Mouse (Mus musculus): ENCODE measurements at regions not wholly inside any gene's neighbourhood (a gene's known extent, or its start where the extent isn't known, plus 50 kb on each side); places are given as distances from the start of the nearest gene placed in this dataset.

- H3K4me3 ChIP-seq (ENCODE audit: low read depth, low read length), result no peak overlapping the region
- no peaks in the 10 kb centered on the region for H3K9me3 ChIP-seq (ENCODE audit: control insufficient read depth, low read length)
- H3K4me1 ChIP-seq (ENCODE audit: control insufficient read depth, insufficient read depth, low read length), result peaks cover 19% of the 10 kb centered on the region; the same call in 1 of the 2 replicates
- WGBS, result 89% methylated on average over 6 of the region's 6 CpGs
- no peaks in the 10 kb centered on the region for H3K36me3 ChIP-seq (ENCODE audit: control insufficient read depth, insufficient read depth, low read length)
- H3K27ac ChIP-seq (ENCODE audit: low read depth, low read length), result no peak overlapping the region
- no peak overlapping the region for H3K4me2 ChIP-seq (ENCODE audit: low read depth, low read length)
- H3K9ac ChIP-seq (replicated peaks; ENCODE audit: low read depth, low read length), result no peak overlapping the region
- H3K27me3 ChIP-seq (ENCODE audit: control insufficient read depth, insufficient read depth, low read length), result no peaks in the 10 kb centered on the region
- no peak for ATAC-seq (ENCODE audit: low read depth)
Observed at GRCm38 (mm10) chr4:142470784-142471183, 231.6 kb upstream of the Kazn start.

GRCm38 (mm10) chr4:142467920-142468319 is 228.7 kb upstream of the Kazn start:
- Histone ChIP-seq H3K36me3 (ENCODE audit: control insufficient read depth, insufficient read depth, low read length) (no peaks in the 10 kb centered on the region), H3K9ac (replicated peaks; ENCODE audit: low read depth, low read length) (no peak overlapping the region), H3K27ac (ENCODE audit: low read depth, low read length) (no peak overlapping the region), H3K9me3 (ENCODE audit: control insufficient read depth, low read length) (no peaks in the 10 kb centered on the region), H3K4me1 (ENCODE audit: control insufficient read depth, insufficient read depth, low read length) (no peaks in the 10 kb centered on the region), H3K4me3 (ENCODE audit: low read depth, low read length) (no peak overlapping the region), H3K27me3 (ENCODE audit: control insufficient read depth, insufficient read depth, low read length) (no peaks in the 10 kb centered on the region), H3K4me2 (ENCODE audit: low read depth, low read length) (no peak overlapping the region)
- no peak for ATAC-seq (ENCODE audit: low read depth)
- WGBS, result 36% methylated on average over 6 of the region's 6 CpGs

- 89% methylated on average over 4 of the region's 4 CpGs for WGBS
- Histone ChIP-seq H3K4me2 (ENCODE audit: low read depth, low read length) (no peak overlapping the region), H3K9me3 (ENCODE audit: control insufficient read depth, low read length) (no peaks in the 10 kb centered on the region), H3K27ac (ENCODE audit: low read depth, low read length) (no peak overlapping the region), H3K4me1 (ENCODE audit: control insufficient read depth, insufficient read depth, low read length) (peaks cover 6% of the 10 kb centered on the region), H3K9ac (replicated peaks; ENCODE audit: low read depth, low read length) (no peak overlapping the region), H3K27me3 (ENCODE audit: control insufficient read depth, insufficient read depth, low read length) (no peaks in the 10 kb centered on the region), H3K4me3 (ENCODE audit: low read depth, low read length) (no peak overlapping the region), H3K36me3 (ENCODE audit: control insufficient read depth, insufficient read depth, low read length) (no peaks in the 10 kb centered on the region)
- ATAC-seq (ENCODE audit: low read depth), result no peak
Observed at GRCm38 (mm10) chr4:142465226-142465625, 226.0 kb upstream of the Kazn start.

GRCm38 (mm10) chr4:142464066-142464465 is 224.9 kb upstream of the Kazn start:
- no peak overlapping the region for H3K27ac ChIP-seq (ENCODE audit: low read depth, low read length)
- H3K4me2 ChIP-seq (ENCODE audit: low read depth, low read length), result no peak overlapping the region
- ATAC-seq (ENCODE audit: low read depth), result no peak
- no peak overlapping the region for H3K9ac ChIP-seq (replicated peaks; ENCODE audit: low read depth, low read length)
- H3K36me3 ChIP-seq (ENCODE audit: control insufficient read depth, insufficient read depth, low read length), result no peaks in the 10 kb centered on the region
- no peaks in the 10 kb centered on the region for H3K9me3 ChIP-seq (ENCODE audit: control insufficient read depth, low read length)
- 59% methylated on average over 6 of the region's 6 CpGs for WGBS
- H3K4me3 ChIP-seq (ENCODE audit: low read depth, low read length), result no peak overlapping the region
- peaks cover 6% of the 10 kb centered on the region for H3K4me1 ChIP-seq (ENCODE audit: control insufficient read depth, insufficient read depth, low read length)
- H3K27me3 ChIP-seq (ENCODE audit: control insufficient read depth, insufficient read depth, low read length), result no peaks in the 10 kb centered on the region

GRCm38 (mm10) chr4:142460468-142461086 is 221.4 kb upstream of the Kazn start:
- H3K27me3 ChIP-seq (ENCODE audit: control insufficient read depth, insufficient read depth, low read length), result no peaks in the 10 kb centered on the region
- no peak overlapping the region for H3K4me2 ChIP-seq (ENCODE audit: low read depth, low read length)

GRCm38 (mm10) chr4:142452614-142453013 is 213.4 kb upstream of the Kazn start:
- 43% methylated on average over 11 of the region's 11 CpGs for WGBS
- H3K36me3 ChIP-seq (ENCODE audit: control insufficient read depth, insufficient read depth, low read length), result no peaks in the 10 kb centered on the region
- ATAC-seq (ENCODE audit: low read depth), result no peak

More at GRCm38 (mm10) chr4:142460468-142461086, 221.4 kb upstream of the Kazn start:
- peaks cover 6% of the 10 kb centered on the region for H3K4me1 ChIP-seq (ENCODE audit: control insufficient read depth, insufficient read depth, low read length)
- H3K9ac ChIP-seq (replicated peaks; ENCODE audit: low read depth, low read length), result no peak overlapping the region
- H3K36me3 ChIP-seq (ENCODE audit: control insufficient read depth, insufficient read depth, low read length), result no peaks in the 10 kb centered on the region
- no peak overlapping the region for H3K27ac ChIP-seq (ENCODE audit: low read depth, low read length)
- 0 out of 2 replicates have a peak, but pooled peaks have one; percentile 35 for ATAC-seq (ENCODE audit: low read depth)
- WGBS, result 52% methylated on average over 13 of the region's 13 CpGs
- no peaks in the 10 kb centered on the region for H3K9me3 ChIP-seq (ENCODE audit: control insufficient read depth, low read length)
- no peak overlapping the region for H3K4me3 ChIP-seq (ENCODE audit: low read depth, low read length)

GRCm38 (mm10) chr4:142450884-142451283 is 211.7 kb upstream of the Kazn start:
- Histone ChIP-seq H3K4me3 (ENCODE audit: low read depth, low read length) (no peak overlapping the region), H3K27me3 (ENCODE audit: control insufficient read depth, insufficient read depth, low read length) (no peaks in the 10 kb centered on the region), H3K9ac (replicated peaks; ENCODE audit: low read depth, low read length) (no peak overlapping the region), H3K4me2 (ENCODE audit: low read depth, low read length) (no peak overlapping the region), H3K4me1 (ENCODE audit: control insufficient read depth, insufficient read depth, low read length) (no peaks in the 10 kb centered on the region), H3K27ac (ENCODE audit: low read depth, low read length) (no peak overlapping the region), H3K36me3 (ENCODE audit: control insufficient read depth, insufficient read depth, low read length) (no peaks in the 10 kb centered on the region), H3K9me3 (ENCODE audit: control insufficient read depth, low read length) (no peaks in the 10 kb centered on the region)
- 83% methylated on average over 3 of the region's 3 CpGs for WGBS
- no peak for ATAC-seq (ENCODE audit: low read depth)

More at GRCm38 (mm10) chr4:142452614-142453013, 213.4 kb upstream of the Kazn start:
- no peak overlapping the region; the same call in 1 of the 2 replicates for H3K9ac ChIP-seq (replicated peaks; ENCODE audit: low read depth, low read length)
- H3K9me3 ChIP-seq (ENCODE audit: control insufficient read depth, low read length), result no peaks in the 10 kb centered on the region
- no peaks in the 10 kb centered on the region for H3K4me1 ChIP-seq (ENCODE audit: control insufficient read depth, insufficient read depth, low read length)
- H3K4me3 ChIP-seq (ENCODE audit: low read depth, low read length), result no peak overlapping the region
- H3K4me2 ChIP-seq (ENCODE audit: low read depth, low read length), result no peak overlapping the region
- H3K27me3 ChIP-seq (ENCODE audit: control insufficient read depth, insufficient read depth, low read length), result no peaks in the 10 kb centered on the region
- H3K27ac ChIP-seq (ENCODE audit: low read depth, low read length), result no peak overlapping the region

GRCm38 (mm10) chr4:142449713-142450112 is 210.5 kb upstream of the Kazn start:
- Histone ChIP-seq H3K4me2 (ENCODE audit: low read depth, low read length) (no peak overlapping the region), H3K27me3 (ENCODE audit: control insufficient read depth, insufficient read depth, low read length) (no peaks in the 10 kb centered on the region), H3K36me3 (ENCODE audit: control insufficient read depth, insufficient read depth, low read length) (no peaks in the 10 kb centered on the region), H3K9ac (replicated peaks; ENCODE audit: low read depth, low read length) (no peak overlapping the region), H3K9me3 (ENCODE audit: control insufficient read depth, low read length) (no peaks in the 10 kb centered on the region), H3K4me1 (ENCODE audit: control insufficient read depth, insufficient read depth, low read length) (no peaks in the 10 kb centered on the region), H3K27ac (ENCODE audit: low read depth, low read length) (peak overlapping the region; percentile 55; the same call in 1 of the 2 replicates), H3K4me3 (ENCODE audit: low read depth, low read length) (no peak overlapping the region)
- WGBS, result 27% methylated on average over 13 of the region's 13 CpGs
- ATAC-seq (ENCODE audit: low read depth), result peak; percentile 62; the same call in 1 of the 2 replicates

GRCm38 (mm10) chr4:142449198-142449702 is 210.0 kb upstream of the Kazn start:
- peak; percentile 16; the same call in 1 of the 2 replicates for ATAC-seq (ENCODE audit: low read depth)
- WGBS, result 45% methylated on average over 14 of the region's 14 CpGs
- peak overlapping the region; percentile 55; the same call in 1 of the 2 replicates for H3K27ac ChIP-seq (ENCODE audit: low read depth, low read length)

More at GRCm38 (mm10) chr4:142449198-142449702, 210.0 kb upstream of the Kazn start:
- H3K4me1 ChIP-seq (ENCODE audit: control insufficient read depth, insufficient read depth, low read length), result no peaks in the 10 kb centered on the region
- H3K9ac ChIP-seq (replicated peaks; ENCODE audit: low read depth, low read length), result no peak overlapping the region
- H3K27me3 ChIP-seq (ENCODE audit: control insufficient read depth, insufficient read depth, low read length), result no peaks in the 10 kb centered on the region
- H3K9me3 ChIP-seq (ENCODE audit: control insufficient read depth, low read length), result no peaks in the 10 kb centered on the region
- H3K4me2 ChIP-seq (ENCODE audit: low read depth, low read length), result no peak overlapping the region
- no peak overlapping the region for H3K4me3 ChIP-seq (ENCODE audit: low read depth, low read length)
- no peaks in the 10 kb centered on the region for H3K36me3 ChIP-seq (ENCODE audit: control insufficient read depth, insufficient read depth, low read length)
